Mouse (Mus musculus) kidney, embryonic 16.5 days (tissue): ENCODE measurements around the gene AU040320. TPM values are rescaled to one million over a fixed set of nuclear protein-coding genes. Genes with fewer than 3 reads are reported as not detected.

Source experiments
- ATAC-seq: fragments of 200-750 bp; cut with Nextera tagmentation; 2 replicates; pipeline ENCODE4 v1.8.0; 2017; ENCODE audit warnings: moderate TSS enrichment; ENCODE audit not compliant: low FRiP score, low TSS enrichment
- H3K27ac ChIP-seq: fragments of 300-500 bp; sonication (generic); 2 replicates; pipeline ENCODE4 v1.5.1; 2014; ENCODE audit warnings: low read length
- H3K27me3 ChIP-seq: fragments of 300-500 bp; sonication (generic); 2 replicates; pipeline ENCODE4 v1.6.1; 2014; ENCODE audit warnings: low read length, control low read depth, mixed read lengths; ENCODE audit not compliant: insufficient read depth
- H3K36me3 ChIP-seq: fragments of 300-500 bp; sonication (generic); 2 replicates; pipeline ENCODE4 v1.6.1; 2014; ENCODE audit warnings: low read length, control low read depth, mixed read lengths; ENCODE audit not compliant: insufficient read depth
- H3K4me1 ChIP-seq: fragments of 300-500 bp; sonication (generic); 2 replicates; pipeline ENCODE4 v1.6.1; 2014; ENCODE audit warnings: low read length, control low read depth, mixed read lengths; ENCODE audit not compliant: insufficient read depth
- H3K4me2 ChIP-seq: fragments of 300-500 bp; sonication (generic); replicated peaks from 2 replicates; pipeline ENCODE4 v1.6.1; 2014; ENCODE audit warnings: low read depth, low read length
- H3K4me3 ChIP-seq: fragments of 300-500 bp; sonication (generic); 2 replicates; pipeline ENCODE4 v1.5.1; 2014; ENCODE audit warnings: mild to moderate bottlenecking, low read length
- H3K9ac ChIP-seq: fragments of 300-500 bp; sonication (generic); replicated peaks from 2 replicates; pipeline ENCODE4 v1.6.1; 2014; ENCODE audit warnings: low read length
- H3K9me3 ChIP-seq: fragments of 300-500 bp; sonication (generic); 2 replicates; pipeline ENCODE4 v1.6.1; 2016; ENCODE audit warnings: low read length, control low read depth
- WGBS: fragments of 180-500 bp; shearing (Covaris S2); extraction: QIAGEN DNeasy Blood & Tissue Kit; methylation state at CpG from one replicate; pipeline ENCODE4 v1.1.7; 2014; 5-methylcytosine and 5-hydroxymethylcytosine counted together
- polyA plus RNA-seq: library from polyadenylated mRNA; unstranded; fragments of >200 nt; fragmentation: Nextera tagmentation; extraction: Ambion mirVana; gene quantifications from 2 replicates; pipeline ENCODE4 v1.2.1, GENCODE M21; 2015

Gene AU040320
- polyA plus RNA-seq, 1 experiment from 2014 or later: 25.4 TPM

- Histone ChIP-seq H3K4me2 (peak within 1 kb of the TSS; percentile 48), H3K9ac (0 out of 2 replicates have a peak within 1 kb of the TSS, but pooled peaks have one; percentile 14), H3K4me1 (peaks cover 14% of the 10 kb centered on the region), H3K4me3 (peak within 1 kb of the TSS; percentile 41), H3K27me3 (peaks cover 87% of the 10 kb centered on the region), H3K36me3 (no peaks in the 10 kb centered on the region), H3K9me3 (no peaks in the 10 kb centered on the region), H3K27ac (no peak within 1 kb of the TSS)
- ATAC-seq: peak; percentile 74
- whole genome bisulfite sequencing: 2% methylated on average over 32 of the region's 32 CpGs
Observed at GRCm38 (mm10) chr4:126736001-126736414, 17.3 kb upstream of the AU040320 start, which contains the start of gene Tfap2e. Tfap2e (minus strand) TSS chr4:126736240.

GRCm38 (mm10) chr4:126739966-126740676 is 13.2 kb upstream of the AU040320 start:
- no peaks in the 10 kb centered on the region for H3K9me3 ChIP-seq
- no peak overlapping the region for H3K27ac ChIP-seq
- peaks cover 47% of the 10 kb centered on the region for H3K27me3 ChIP-seq
- no peak overlapping the region for H3K9ac ChIP-seq
- peaks cover 11% of the 10 kb centered on the region for H3K36me3 ChIP-seq
- H3K4me3 ChIP-seq: no peak overlapping the region
- H3K4me1 ChIP-seq: peaks cover 13% of the 10 kb centered on the region; the same call in 1 of the 2 replicates
- ATAC-seq: no peak
- H3K4me2 ChIP-seq: no peak overlapping the region
- WGBS: 24% methylated on average over 10 of the region's 10 CpGs

- Histone ChIP-seq H3K4me2 (0 out of 2 replicates have a peak overlapping the region, but pooled peaks have one; percentile 11), H3K36me3 (peaks cover 21% of the 10 kb centered on the region)
- 4% methylated on average over 12 of the region's 12 CpGs for WGBS
Observed at GRCm38 (mm10) chr4:126741448-126741847, 11.9 kb upstream of the AU040320 start.

GRCm38 (mm10) chr4:126742976-126743375 is 10.4 kb upstream of the AU040320 start:
- no peak for ATAC-seq
- Histone ChIP-seq H3K9me3 (no peaks in the 10 kb centered on the region), H3K4me2 (no peak overlapping the region), H3K9ac (no peak overlapping the region), H3K4me1 (no peaks in the 10 kb centered on the region), H3K36me3 (peaks cover 29% of the 10 kb centered on the region), H3K27ac (no peak overlapping the region), H3K27me3 (peaks cover 19% of the 10 kb centered on the region), H3K4me3 (no peak overlapping the region)
- 57% methylated on average over 2 of the region's 2 CpGs for WGBS

More at GRCm38 (mm10) chr4:126741448-126741847, 11.9 kb upstream of the AU040320 start:
- peaks cover 34% of the 10 kb centered on the region for H3K27me3 ChIP-seq
- peak; percentile 72; the same call in 1 of the 2 replicates for ATAC-seq
- H3K9ac ChIP-seq: 0 out of 2 replicates have a peak overlapping the region, but pooled peaks have one; percentile 10
- H3K4me3 ChIP-seq: no peak overlapping the region
- no peaks in the 10 kb centered on the region for H3K9me3 ChIP-seq
- H3K27ac ChIP-seq: no peak overlapping the region
- no peaks in the 10 kb centered on the region for H3K4me1 ChIP-seq

GRCm38 (mm10) chr4:126743713-126744112 is 9.6 kb upstream of the AU040320 start:
- peaks cover 12% of the 10 kb centered on the region; the same call in 1 of the 2 replicates for H3K27me3 ChIP-seq
- no peaks in the 10 kb centered on the region for H3K9me3 ChIP-seq
- H3K4me3 ChIP-seq: no peak overlapping the region
- H3K27ac ChIP-seq: no peak overlapping the region
- no peaks in the 10 kb centered on the region for H3K4me1 ChIP-seq
- ATAC-seq: no peak
- H3K9ac ChIP-seq: no peak overlapping the region
- H3K36me3 ChIP-seq: peaks cover 31% of the 10 kb centered on the region
- no peak overlapping the region for H3K4me2 ChIP-seq
- 23% methylated on average over 11 of the region's 11 CpGs for WGBS

GRCm38 (mm10) chr4:126744831-126745230 is 8.5 kb upstream of the AU040320 start:
- peaks cover 2% of the 10 kb centered on the region; the same call in 1 of the 2 replicates for H3K27me3 ChIP-seq
- H3K36me3 ChIP-seq: peaks cover 41% of the 10 kb centered on the region
- 94% methylated on average over 14 of the region's 14 CpGs for WGBS
- ATAC-seq: no peak
- H3K4me3 ChIP-seq: no peak overlapping the region
- H3K4me1 ChIP-seq: no peaks in the 10 kb centered on the region
- no peak overlapping the region for H3K4me2 ChIP-seq
- H3K9ac ChIP-seq: no peak overlapping the region
- no peak overlapping the region for H3K27ac ChIP-seq
- H3K9me3 ChIP-seq: no peaks in the 10 kb centered on the region

GRCm38 (mm10) chr4:126745506-126746193 is 7.7 kb upstream of the AU040320 start:
- ATAC-seq: no peak
- H3K4me2 ChIP-seq: no peak overlapping the region
- no peak overlapping the region for H3K9ac ChIP-seq
- peaks cover 47% of the 10 kb centered on the region for H3K36me3 ChIP-seq
- no peaks in the 10 kb centered on the region for H3K4me1 ChIP-seq
- H3K27ac ChIP-seq: no peak overlapping the region
- 47% methylated on average over 13 of the region's 13 CpGs for WGBS
- no peaks in the 10 kb centered on the region for H3K9me3 ChIP-seq
- H3K4me3 ChIP-seq: no peak overlapping the region
- 0 out of 2 replicates have a peak, but pooled peaks cover 2% of the 10 kb centered on the region for H3K27me3 ChIP-seq

GRCm38 (mm10) chr4:126746194-126746840 is 7.0 kb upstream of the AU040320 start:
- peaks cover 47% of the 10 kb centered on the region for H3K36me3 ChIP-seq
- ATAC-seq: no peak
- no peak overlapping the region for H3K4me2 ChIP-seq
- no peak overlapping the region for H3K4me3 ChIP-seq
- peaks cover 5% of the 10 kb centered on the region; the same call in 1 of the 2 replicates for H3K4me1 ChIP-seq
- H3K9ac ChIP-seq: no peak overlapping the region
- H3K27me3 ChIP-seq: no peaks in the 10 kb centered on the region
- no peaks in the 10 kb centered on the region for H3K9me3 ChIP-seq
- WGBS: 83% methylated on average over 10 of the region's 10 CpGs
- H3K27ac ChIP-seq: no peak overlapping the region

- H3K9me3 ChIP-seq: no peaks in the 10 kb centered on the region
- WGBS: 95% methylated on average over 8 of the region's 8 CpGs
- peaks cover 15% of the 10 kb centered on the region for H3K4me1 ChIP-seq
- H3K27ac ChIP-seq: no peak overlapping the region
- H3K27me3 ChIP-seq: no peaks in the 10 kb centered on the region
- H3K4me3 ChIP-seq: no peak overlapping the region
- no peak overlapping the region for H3K9ac ChIP-seq
- ATAC-seq: no peak
- no peak overlapping the region for H3K4me2 ChIP-seq
- peaks cover 47% of the 10 kb centered on the region for H3K36me3 ChIP-seq
Observed at GRCm38 (mm10) chr4:126748381-126748780, 5.0 kb upstream of the AU040320 start.
